Mouse (Mus musculus): ENCODE results near the gene Srgap1. TPM values are rescaled to one million over a fixed set of nuclear protein-coding genes. Genes with fewer than 3 reads are reported as not detected.
"Not testable (repeated sequence)": the region's sequence is repeated elsewhere in the genome, so short reads cannot be mapped to it uniquely, and the experiment has no call there.

The Srgap1 gene
- polyA plus RNA-seq, 1 experiment from 2014 or later, result 8.2 TPM

DNA sequence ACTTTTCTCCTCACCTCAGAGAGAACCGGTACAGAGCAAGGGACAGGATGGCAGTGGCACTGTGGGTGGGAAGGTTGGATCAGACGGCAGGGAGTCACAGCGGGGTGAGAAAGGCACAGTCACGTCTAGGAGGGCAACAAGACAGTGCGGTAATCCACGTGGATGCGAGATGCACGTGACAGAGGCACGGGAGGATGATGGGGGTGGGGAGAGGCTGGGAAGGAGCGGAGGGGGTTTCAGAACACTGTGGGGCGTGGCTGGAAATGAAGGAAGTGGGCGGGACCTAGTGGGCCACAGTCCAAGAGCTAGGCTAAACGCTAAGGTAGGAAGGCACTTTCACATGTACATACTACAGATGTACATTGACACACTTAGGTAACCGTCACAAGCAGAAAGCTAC is 266.0 kb downstream of the Srgap1 start:
- H3K36me3 ChIP-seq (ENCODE audit: control insufficient read depth, insufficient read depth, low read length), result peaks cover 7% of the 10 kb centered on the region

DNA sequence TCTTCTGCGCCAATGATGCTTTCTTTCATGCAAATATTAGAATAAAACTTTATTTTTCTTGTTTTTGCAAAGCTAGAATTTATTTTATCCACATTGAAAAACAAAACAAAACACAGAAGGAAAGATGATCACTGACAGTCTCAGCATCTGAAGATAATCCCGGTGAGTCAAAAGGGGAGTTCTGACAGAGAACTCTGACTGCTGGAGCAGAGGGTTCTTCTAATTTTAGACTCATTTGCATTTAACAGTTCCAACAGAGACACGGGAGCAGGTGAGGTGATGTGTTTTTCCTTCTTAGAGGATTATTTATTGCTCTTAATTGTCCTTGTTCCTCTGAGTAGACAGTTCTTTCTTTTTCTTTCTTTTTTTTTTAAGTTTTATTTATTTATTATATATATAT is 271.1 kb downstream of the Srgap1 start:
- Histone ChIP-seq H3K27me3 (ENCODE audit: control insufficient read depth, insufficient read depth, low read length) (no peaks in the 10 kb centered on the region), H3K4me1 (ENCODE audit: control insufficient read depth, insufficient read depth, low read length) (no peaks in the 10 kb centered on the region), H3K36me3 (ENCODE audit: control insufficient read depth, insufficient read depth, low read length) (no peaks in the 10 kb centered on the region), H3K9ac (ENCODE audit: low read depth, low read length) (no peak overlapping the region), H3K9me3 (replicated peaks; ENCODE audit: control insufficient read depth, low read length) (no peaks in the 10 kb centered on the region), H3K4me3 (ENCODE audit: low read depth, low read length) (no peak overlapping the region), H3K4me2 (no peak overlapping the region), H3K27ac (ENCODE audit: low read depth, low read length) (no peak overlapping the region)
- no peak for ATAC-seq (replicated peaks; ENCODE audit: insufficient number of reproducible peaks, low FRiP score, low TSS enrichment)
- 56% methylated on average over 3 of the region's 3 CpGs for WGBS (ENCODE audit: insufficient replicate concordance)

More for the DNA sequence above, 266.0 kb downstream of the Srgap1 start:
- ATAC-seq (replicated peaks; ENCODE audit: insufficient number of reproducible peaks, low FRiP score, low TSS enrichment), result no peak
- H3K9me3 ChIP-seq (replicated peaks; ENCODE audit: control insufficient read depth, low read length), result 0 out of 2 replicates have a peak, but pooled peaks cover 3% of the 10 kb centered on the region
- no peak overlapping the region for H3K27ac ChIP-seq (ENCODE audit: low read depth, low read length)
- no peaks in the 10 kb centered on the region for H3K4me1 ChIP-seq (ENCODE audit: control insufficient read depth, insufficient read depth, low read length)
- H3K4me3 ChIP-seq (ENCODE audit: low read depth, low read length), result no peak overlapping the region
- H3K4me2 ChIP-seq, result peak overlapping the region; percentile 31; the same call in 1 of the 2 replicates
- H3K9ac ChIP-seq (ENCODE audit: low read depth, low read length), result no peak overlapping the region
- 53% methylated on average over 14 of the region's 14 CpGs for WGBS (ENCODE audit: insufficient replicate concordance)
- H3K27me3 ChIP-seq (ENCODE audit: control insufficient read depth, insufficient read depth, low read length), result no peaks in the 10 kb centered on the region

DNA sequence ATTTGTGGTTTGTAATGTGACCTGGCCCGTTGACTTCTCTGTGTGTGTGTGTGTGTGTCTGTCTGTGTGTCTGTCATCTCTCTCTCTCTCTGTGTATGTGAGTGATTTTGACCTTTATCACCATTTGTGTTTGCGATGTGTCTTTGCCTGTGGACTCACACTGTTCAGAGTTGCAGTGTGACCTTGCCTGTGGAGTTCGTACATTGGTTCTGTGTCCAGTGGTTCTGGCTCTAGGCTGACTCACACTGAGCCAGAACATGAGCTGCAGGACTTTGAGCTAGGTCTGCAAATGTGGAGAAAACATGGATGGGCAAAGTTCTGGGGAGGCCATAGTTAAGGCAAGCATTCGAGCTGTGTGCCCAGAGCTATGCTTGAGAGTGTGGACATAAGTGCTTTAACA is 273.3 kb downstream of the Srgap1 start:
- no peaks in the 10 kb centered on the region for H3K27me3 ChIP-seq (ENCODE audit: control insufficient read depth, insufficient read depth, low read length)
- 66% methylated on average over 4 of the region's 4 CpGs for WGBS (ENCODE audit: insufficient replicate concordance)
- ATAC-seq (replicated peaks; ENCODE audit: insufficient number of reproducible peaks, low FRiP score, low TSS enrichment), result no peak

DNA sequence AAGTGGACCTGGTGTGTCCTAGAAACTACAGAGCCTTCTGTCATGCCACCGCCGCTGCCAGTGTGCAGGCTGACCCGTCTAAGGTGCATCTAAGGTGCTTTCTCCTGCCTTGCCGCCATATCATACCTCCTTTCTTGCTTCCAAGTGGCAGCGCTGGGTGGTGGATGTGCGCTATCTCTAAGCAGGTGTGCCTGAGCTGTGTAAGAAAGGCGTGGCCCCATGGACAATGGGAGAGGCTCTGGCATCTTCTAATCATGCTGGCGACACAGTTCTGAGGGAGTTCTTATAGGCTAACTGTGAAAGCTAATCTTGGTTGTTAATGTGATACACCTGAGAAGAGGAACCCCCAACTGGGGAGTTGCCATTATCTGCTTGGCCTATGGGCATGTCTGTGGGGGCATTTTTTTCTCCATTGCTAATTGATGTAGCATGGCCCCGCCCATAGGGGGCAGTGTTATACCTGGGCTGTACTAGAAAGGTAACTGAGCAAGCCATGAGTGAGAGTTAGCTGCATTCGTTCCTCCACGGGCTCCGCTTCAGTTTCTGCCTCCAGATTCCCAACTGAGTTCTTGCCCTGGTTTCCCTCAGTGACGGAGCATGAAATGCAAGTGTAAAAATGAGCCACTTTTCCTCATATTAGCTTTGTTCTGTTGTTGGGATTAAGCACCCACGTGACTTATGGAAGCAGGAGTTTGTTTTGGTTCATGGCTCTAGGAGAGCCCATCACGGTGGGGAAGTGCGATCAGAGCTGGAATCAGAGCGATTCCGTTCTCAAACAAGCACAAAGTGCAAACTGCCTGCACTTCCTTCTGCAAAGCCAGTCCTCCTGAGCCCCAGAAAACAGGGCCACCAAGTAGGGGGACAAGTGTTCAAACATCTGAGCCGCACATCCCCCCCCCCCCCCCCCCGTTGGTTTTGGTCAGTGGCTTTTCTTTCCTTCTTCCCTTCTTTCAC is 276.2 kb downstream of the Srgap1 start:
- no peak overlapping the region for H3K27ac ChIP-seq (ENCODE audit: low read depth, low read length)
- H3K4me1 ChIP-seq (ENCODE audit: control insufficient read depth, insufficient read depth, low read length), result no peaks in the 10 kb centered on the region
- no peaks in the 10 kb centered on the region for H3K9me3 ChIP-seq (replicated peaks; ENCODE audit: control insufficient read depth, low read length)
- 0 out of 2 replicates have a peak overlapping the region, but pooled peaks have one; percentile 14 for H3K4me3 ChIP-seq (ENCODE audit: low read depth, low read length)
- H3K36me3 ChIP-seq (ENCODE audit: control insufficient read depth, insufficient read depth, low read length), result no peaks in the 10 kb centered on the region
- 47% methylated on average over 20 of the region's 20 CpGs for WGBS (ENCODE audit: insufficient replicate concordance)
- peak overlapping the region; percentile 47 for H3K4me2 ChIP-seq
- 0 out of 2 replicates have a peak overlapping the region, but pooled peaks have one; percentile 16 for H3K9ac ChIP-seq (ENCODE audit: low read depth, low read length)
- H3K27me3 ChIP-seq (ENCODE audit: control insufficient read depth, insufficient read depth, low read length), result no peaks in the 10 kb centered on the region
- no peak for ATAC-seq (replicated peaks; ENCODE audit: insufficient number of reproducible peaks, low FRiP score, low TSS enrichment)

More for the DNA sequence above, 273.3 kb downstream of the Srgap1 start:
- H3K36me3 ChIP-seq (ENCODE audit: control insufficient read depth, insufficient read depth, low read length), result no peaks in the 10 kb centered on the region
- no peaks in the 10 kb centered on the region for H3K9me3 ChIP-seq (replicated peaks; ENCODE audit: control insufficient read depth, low read length)
- H3K4me1 ChIP-seq (ENCODE audit: control insufficient read depth, insufficient read depth, low read length), result no peaks in the 10 kb centered on the region
- no peak overlapping the region for H3K9ac ChIP-seq (ENCODE audit: low read depth, low read length)
- H3K4me2 ChIP-seq, result no peak overlapping the region
- no peak overlapping the region for H3K4me3 ChIP-seq (ENCODE audit: low read depth, low read length)
- no peak overlapping the region for H3K27ac ChIP-seq (ENCODE audit: low read depth, low read length)

DNA sequence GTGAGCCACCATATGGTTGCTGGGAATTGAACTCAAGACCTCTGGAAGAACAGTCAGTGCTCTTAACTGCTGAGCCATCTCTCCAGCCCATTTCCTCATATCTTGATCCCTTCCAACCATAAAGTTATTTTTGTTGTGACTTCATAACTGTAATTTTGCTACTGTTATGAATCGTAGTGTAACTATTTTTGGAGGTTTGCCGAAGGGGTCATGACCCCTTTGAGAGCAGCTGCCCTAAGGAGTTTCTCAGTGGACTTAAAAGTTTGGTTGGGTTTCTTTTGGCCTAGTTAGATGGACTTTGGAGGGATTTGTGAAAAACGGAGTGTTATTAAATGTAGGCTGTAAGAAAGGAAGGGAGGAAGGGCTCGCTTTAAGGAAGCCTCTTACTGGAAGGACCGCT is 277.4 kb downstream of the Srgap1 start:
- no peak for ATAC-seq (replicated peaks; ENCODE audit: insufficient number of reproducible peaks, low FRiP score, low TSS enrichment)
- H3K4me3 ChIP-seq (ENCODE audit: low read depth, low read length), result no peak overlapping the region
- H3K9me3 ChIP-seq (replicated peaks; ENCODE audit: control insufficient read depth, low read length), result no peaks in the 10 kb centered on the region
- no peaks in the 10 kb centered on the region for H3K4me1 ChIP-seq (ENCODE audit: control insufficient read depth, insufficient read depth, low read length)
- WGBS (ENCODE audit: insufficient replicate concordance), result 85% methylated on average over 5 of the region's 5 CpGs
- H3K27ac ChIP-seq (ENCODE audit: low read depth, low read length), result no peak overlapping the region
- no peak overlapping the region for H3K9ac ChIP-seq (ENCODE audit: low read depth, low read length)
- H3K27me3 ChIP-seq (ENCODE audit: control insufficient read depth, insufficient read depth, low read length), result no peaks in the 10 kb centered on the region
- no peaks in the 10 kb centered on the region for H3K36me3 ChIP-seq (ENCODE audit: control insufficient read depth, insufficient read depth, low read length)
- H3K4me2 ChIP-seq, result no peak overlapping the region

DNA sequence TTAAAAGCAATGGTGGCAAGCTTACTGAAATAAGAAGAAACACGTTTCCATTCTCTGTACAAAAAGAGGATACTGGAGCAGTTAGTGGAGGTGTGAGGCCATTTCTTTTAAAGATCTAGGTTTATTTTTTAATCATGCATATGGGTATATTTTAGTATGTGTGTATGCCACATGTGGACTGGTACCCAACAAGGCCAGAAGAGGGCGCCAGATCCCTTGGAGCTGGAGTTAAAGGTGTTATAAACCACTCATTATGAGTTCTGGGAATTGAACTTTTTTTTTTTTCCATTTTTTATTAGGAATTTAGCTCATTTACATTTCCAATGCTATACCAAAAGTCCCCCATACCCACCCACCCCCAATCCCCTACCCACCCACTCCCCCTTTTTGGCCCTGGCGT is 279.8 kb downstream of the Srgap1 start:
- not testable (repeated sequence) for H3K4me3 ChIP-seq (ENCODE audit: low read depth, low read length); H3K9me3 ChIP-seq (replicated peaks; ENCODE audit: control insufficient read depth, low read length); H3K4me2 ChIP-seq; H3K4me1 ChIP-seq (ENCODE audit: control insufficient read depth, insufficient read depth, low read length); H3K27me3 ChIP-seq (ENCODE audit: control insufficient read depth, insufficient read depth, low read length); H3K36me3 ChIP-seq (ENCODE audit: control insufficient read depth, insufficient read depth, low read length); ATAC-seq (replicated peaks; ENCODE audit: insufficient number of reproducible peaks, low FRiP score, low TSS enrichment); H3K27ac ChIP-seq (ENCODE audit: low read depth, low read length); H3K9ac ChIP-seq (ENCODE audit: low read depth, low read length)
- 65% methylated on average over 3 of the region's 3 CpGs for WGBS (ENCODE audit: insufficient replicate concordance)

DNA sequence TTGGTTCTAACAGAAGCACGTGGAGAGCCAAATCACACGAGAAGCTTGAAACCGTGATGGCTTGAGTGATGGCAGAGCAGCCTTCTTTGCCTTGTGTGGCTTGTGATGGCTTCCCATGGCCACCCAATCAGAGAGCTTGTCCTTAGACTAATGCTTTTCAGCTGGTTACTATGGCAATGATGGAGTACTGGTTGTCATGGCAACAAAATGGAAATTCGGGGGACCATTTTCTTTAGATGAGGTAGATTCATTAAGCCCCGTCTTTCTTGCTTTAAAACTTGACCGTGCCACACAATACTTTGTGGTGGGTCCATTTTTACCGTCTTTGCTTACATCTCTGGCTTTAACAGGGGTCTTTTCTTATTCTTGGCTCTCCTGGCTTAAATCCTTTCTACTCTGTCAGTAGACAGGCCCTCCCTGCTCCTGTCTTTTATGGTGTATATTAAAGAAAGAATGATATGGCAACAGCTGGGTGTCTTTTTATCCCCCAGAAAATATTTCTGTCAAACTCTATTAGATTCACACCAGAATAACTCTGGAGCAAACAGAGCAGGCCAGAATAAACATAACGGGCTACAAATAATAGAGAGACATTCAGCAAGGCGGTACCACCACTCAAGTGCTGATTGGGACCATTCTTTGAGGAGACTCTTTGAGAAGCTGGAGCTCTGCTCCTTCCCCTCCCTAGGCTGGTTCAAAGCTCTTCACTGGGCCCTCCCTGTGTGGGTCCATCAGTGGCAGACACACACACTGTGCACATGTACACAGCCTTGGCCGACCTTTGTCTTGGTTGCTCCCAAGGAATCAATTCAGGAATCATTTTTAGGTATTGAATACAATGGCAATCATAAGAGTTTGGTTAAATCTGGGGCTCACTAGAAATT is 281.7 kb downstream of the Srgap1 start:
- 76% methylated on average over 10 of the region's 10 CpGs for WGBS (ENCODE audit: insufficient replicate concordance)

DNA sequence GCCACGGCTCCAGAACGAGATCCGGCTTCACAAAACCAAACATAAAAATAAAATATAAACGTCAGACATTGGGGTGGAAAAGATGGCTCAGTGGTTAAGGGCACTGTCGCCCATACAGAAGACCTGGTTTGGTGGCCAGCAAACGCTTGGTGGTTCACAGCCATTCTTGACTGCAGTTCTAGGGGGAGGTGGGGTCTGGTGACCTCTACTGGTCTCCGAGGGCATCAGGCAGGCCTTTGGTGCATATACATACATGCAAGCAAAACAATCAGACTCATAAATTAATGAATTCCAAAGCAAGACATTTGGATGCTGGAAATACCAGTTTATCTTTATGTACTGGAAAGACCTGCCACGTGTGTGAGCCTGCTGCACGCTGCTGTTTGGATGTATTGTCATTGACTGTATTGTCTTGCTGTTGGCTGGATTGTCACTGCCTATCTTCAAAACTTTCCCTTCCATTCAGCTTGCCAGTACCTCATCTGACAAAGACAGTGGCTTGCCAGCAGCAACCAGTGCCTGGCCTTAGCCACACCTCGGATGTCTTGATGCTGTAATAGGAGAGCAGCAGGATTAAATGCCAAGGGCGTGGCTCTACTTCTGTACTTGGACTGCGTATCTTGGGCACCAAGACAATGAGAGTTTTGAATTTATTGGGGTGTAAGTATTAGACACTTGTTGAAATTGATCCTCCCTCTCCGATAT is 282.5 kb downstream of the Srgap1 start:
- 77% methylated on average over 13 of the region's 13 CpGs for WGBS (ENCODE audit: insufficient replicate concordance)

More for the DNA sequence above, 281.7 kb downstream of the Srgap1 start:
- H3K36me3 ChIP-seq (ENCODE audit: control insufficient read depth, insufficient read depth, low read length), result no peaks in the 10 kb centered on the region
- H3K27ac ChIP-seq (ENCODE audit: low read depth, low read length), result no peak overlapping the region
- H3K4me3 ChIP-seq (ENCODE audit: low read depth, low read length), result no peak overlapping the region
- no peak overlapping the region for H3K4me2 ChIP-seq
- no peaks in the 10 kb centered on the region for H3K4me1 ChIP-seq (ENCODE audit: control insufficient read depth, insufficient read depth, low read length)
- no peaks in the 10 kb centered on the region for H3K9me3 ChIP-seq (replicated peaks; ENCODE audit: control insufficient read depth, low read length)
- H3K27me3 ChIP-seq (ENCODE audit: control insufficient read depth, insufficient read depth, low read length), result no peaks in the 10 kb centered on the region
- H3K9ac ChIP-seq (ENCODE audit: low read depth, low read length), result no peak overlapping the region
- no peak for ATAC-seq (replicated peaks; ENCODE audit: insufficient number of reproducible peaks, low FRiP score, low TSS enrichment)

More for the DNA sequence above, 282.5 kb downstream of the Srgap1 start:
- Histone ChIP-seq H3K9me3 (replicated peaks; ENCODE audit: control insufficient read depth, low read length) (no peaks in the 10 kb centered on the region), H3K27me3 (ENCODE audit: control insufficient read depth, insufficient read depth, low read length) (no peaks in the 10 kb centered on the region), H3K4me3 (ENCODE audit: low read depth, low read length) (no peak overlapping the region), H3K27ac (ENCODE audit: low read depth, low read length) (no peak overlapping the region), H3K36me3 (ENCODE audit: control insufficient read depth, insufficient read depth, low read length) (no peaks in the 10 kb centered on the region), H3K9ac (ENCODE audit: low read depth, low read length) (no peak overlapping the region), H3K4me2 (no peak overlapping the region), H3K4me1 (ENCODE audit: control insufficient read depth, insufficient read depth, low read length) (no peaks in the 10 kb centered on the region)
- ATAC-seq (replicated peaks; ENCODE audit: insufficient number of reproducible peaks, low FRiP score, low TSS enrichment), result no peak
